Mouse (Mus musculus): ENCODE results near the gene Jak3. TPM values are rescaled to one million over a fixed set of nuclear protein-coding genes. Genes with fewer than 3 reads are reported as not detected.
"Not testable (repeated sequence)": the region's sequence is repeated elsewhere in the genome, so short reads cannot be mapped to it uniquely, and the experiment has no call there.

Jak3 gene
- polyA plus RNA-seq, 1 experiment = 20.3 TPM

DNA sequence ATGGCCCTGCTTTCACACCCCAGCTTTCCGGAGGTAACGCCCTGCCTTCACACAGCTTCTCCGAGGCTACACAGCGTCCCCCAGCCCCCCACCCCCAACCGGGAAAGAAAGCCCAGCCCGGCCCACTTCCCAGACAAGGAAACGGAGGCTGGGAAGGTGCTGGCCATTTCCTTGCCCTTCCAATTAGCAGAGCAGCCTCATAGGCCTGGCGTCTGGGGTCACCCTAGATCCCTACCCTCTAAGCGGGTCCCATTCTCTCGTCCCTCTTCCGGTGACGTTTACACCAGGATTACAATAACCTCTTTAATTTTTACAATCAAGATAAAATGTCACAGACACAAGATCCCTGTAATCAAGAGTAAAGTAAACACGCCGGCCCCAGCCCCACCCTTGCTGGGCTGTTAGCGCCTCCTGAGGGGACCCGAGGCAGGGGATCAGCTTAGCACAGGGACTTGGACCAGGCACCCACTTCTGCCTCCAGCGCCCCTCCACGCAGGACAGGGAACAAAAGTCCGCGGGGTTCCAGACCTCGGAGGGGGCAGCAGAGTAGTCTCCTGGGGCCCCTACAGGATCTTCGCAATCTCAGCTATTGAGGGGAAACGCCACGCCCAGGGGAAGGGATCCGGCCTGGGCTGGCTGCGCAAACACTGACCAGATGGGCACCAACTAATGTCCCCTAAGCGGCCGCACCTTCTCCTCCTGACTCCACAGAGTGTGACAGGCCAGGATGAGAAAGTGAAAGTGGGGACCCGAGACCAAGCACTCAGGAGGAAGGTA, 24.6 kb downstream of the Jak3 start:
- Histone ChIP-seq H3K27me3 (ENCODE audit: control insufficient read depth, insufficient read depth, low read length) (no peaks in the 10 kb centered on the region), H3K4me3 (ENCODE audit: low read depth, low read length) (peak overlapping the region; percentile 97), H3K36me3 (ENCODE audit: control insufficient read depth, insufficient read depth, low read length) (peaks cover 3% of the 10 kb centered on the region; the same call in 1 of the 2 replicates), H3K27ac (ENCODE audit: insufficient read depth, low read depth, low read length) (peak overlapping the region; percentile 96), H3K4me1 (ENCODE audit: control insufficient read depth, insufficient read depth, insufficient read length, low read length) (peaks cover 17% of the 10 kb centered on the region; the same call in 1 of the 2 replicates)
- no peak; the same call in 1 of the 2 replicates for TF ChIP-seq POLR2A (IDR thresholded peaks at IDR 0.05; ENCODE audit: low read depth, low read length)
- peak; percentile 13; the same call in 1 of the 2 replicates for TF ChIP-seq CTCF (IDR thresholded peaks at IDR 0.05; ENCODE audit: extremely low read depth, insufficient read length, insufficient replicate concordance, low read depth, low read length)
- WGBS = 6% methylated on average over 29 of the region's 29 CpGs

GRCm38 (mm10) chr8:71701414-71702086, 25.5 kb downstream of the Jak3 start, which contains the start of gene B3gnt3:
Gene B3gnt3 (minus strand): TSS chr8:71701789.
- H3K4me1 ChIP-seq (ENCODE audit: control insufficient read depth, insufficient read depth, insufficient read length, low read length) = peaks cover 17% of the 10 kb centered on the region; the same call in 1 of the 2 replicates
- WGBS = 4% methylated on average over 33 of the region's 34 CpGs
- H3K27ac ChIP-seq (ENCODE audit: insufficient read depth, low read depth, low read length) = peak within 1 kb of the TSS; percentile 96
- peak within 1 kb of the TSS; percentile 97 for H3K4me3 ChIP-seq (ENCODE audit: low read depth, low read length)
- no peaks in the 10 kb centered on the region for H3K27me3 ChIP-seq (ENCODE audit: control insufficient read depth, insufficient read depth, low read length)
- TF ChIP-seq POLR2A (IDR thresholded peaks at IDR 0.05; ENCODE audit: low read depth, low read length) (peak; percentile 76; the same call in 1 of the 2 replicates), CTCF (IDR thresholded peaks at IDR 0.05; ENCODE audit: extremely low read depth, insufficient read length, insufficient replicate concordance, low read depth, low read length) (no peak)
- H3K36me3 ChIP-seq (ENCODE audit: control insufficient read depth, insufficient read depth, low read length) = peaks cover 3% of the 10 kb centered on the region; the same call in 1 of the 2 replicates

GRCm38 (mm10) chr8:71702087-71702432, 26.0 kb downstream of the Jak3 start:
- peak overlapping the region; percentile 86 for H3K27ac ChIP-seq (ENCODE audit: insufficient read depth, low read depth, low read length)
- no peak; the same call in 1 of the 2 replicates for TF ChIP-seq POLR2A (IDR thresholded peaks at IDR 0.05; ENCODE audit: low read depth, low read length)
- TF ChIP-seq CTCF (IDR thresholded peaks at IDR 0.05; ENCODE audit: extremely low read depth, insufficient read length, insufficient replicate concordance, low read depth, low read length) = peak; percentile 72; the same call in 1 of the 2 replicates
- WGBS = 15% methylated on average over 4 of the region's 4 CpGs
- H3K27me3 ChIP-seq (ENCODE audit: control insufficient read depth, insufficient read depth, low read length) = no peaks in the 10 kb centered on the region
- H3K4me1 ChIP-seq (ENCODE audit: control insufficient read depth, insufficient read depth, insufficient read length, low read length) = peaks cover 17% of the 10 kb centered on the region; the same call in 1 of the 2 replicates
- peak overlapping the region; percentile 38 for H3K4me3 ChIP-seq (ENCODE audit: low read depth, low read length)
- H3K36me3 ChIP-seq (ENCODE audit: control insufficient read depth, insufficient read depth, low read length) = peaks cover 3% of the 10 kb centered on the region; the same call in 1 of the 2 replicates

GRCm38 (mm10) chr8:71702923-71703322, 26.8 kb downstream of the Jak3 start:
- TF ChIP-seq CTCF (IDR thresholded peaks at IDR 0.05; ENCODE audit: extremely low read depth, insufficient read length, insufficient replicate concordance, low read depth, low read length) (no peak), POLR2A (IDR thresholded peaks at IDR 0.05; ENCODE audit: low read depth, low read length) (no peak)
- Histone ChIP-seq H3K27me3 (ENCODE audit: control insufficient read depth, insufficient read depth, low read length) (no peaks in the 10 kb centered on the region), H3K27ac (ENCODE audit: insufficient read depth, low read depth, low read length) (peak overlapping the region; percentile 86), H3K4me1 (ENCODE audit: control insufficient read depth, insufficient read depth, insufficient read length, low read length) (peaks cover 17% of the 10 kb centered on the region; the same call in 1 of the 2 replicates), H3K36me3 (ENCODE audit: control insufficient read depth, insufficient read depth, low read length) (peaks cover 3% of the 10 kb centered on the region; the same call in 1 of the 2 replicates), H3K4me3 (ENCODE audit: low read depth, low read length) (no peak overlapping the region)
- WGBS = 30% methylated on average over 3 of the region's 3 CpGs

DNA sequence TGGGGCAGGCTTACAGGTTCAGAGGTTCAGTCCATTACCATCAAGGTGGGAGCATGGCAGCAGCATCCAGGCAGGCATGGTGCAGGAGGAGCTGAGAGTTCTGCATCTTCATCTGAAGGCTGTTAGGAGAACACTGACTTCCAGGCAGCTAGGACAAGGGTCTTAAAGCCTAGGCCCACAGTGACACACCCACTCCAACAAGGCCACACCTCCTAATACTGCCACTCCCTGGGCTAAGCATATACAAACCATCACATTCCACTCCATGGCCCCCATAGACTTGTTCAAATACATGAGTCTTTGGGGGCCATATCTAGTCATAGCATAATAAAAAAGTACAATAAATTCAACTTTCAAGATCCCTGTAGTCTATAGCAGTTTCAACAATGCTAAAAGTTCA, 27.3 kb downstream of the Jak3 start:
- H3K4me3 ChIP-seq (ENCODE audit: low read depth, low read length); H3K27me3 ChIP-seq (ENCODE audit: control insufficient read depth, insufficient read depth, low read length); H3K36me3 ChIP-seq (ENCODE audit: control insufficient read depth, insufficient read depth, low read length): not testable (repeated sequence)
- Histone ChIP-seq H3K27ac (ENCODE audit: insufficient read depth, low read depth, low read length) (peak overlapping the region; percentile 86), H3K4me1 (ENCODE audit: control insufficient read depth, insufficient read depth, insufficient read length, low read length) (peaks cover 16% of the 10 kb centered on the region; the same call in 1 of the 2 replicates)

GRCm38 (mm10) chr8:71707874-71708273, 31.8 kb downstream of the Jak3 start:
- peaks cover 6% of the 10 kb centered on the region for H3K4me1 ChIP-seq (ENCODE audit: control insufficient read depth, insufficient read depth, insufficient read length, low read length)
- WGBS = 51% methylated on average over 8 of the region's 8 CpGs
- H3K27ac ChIP-seq (ENCODE audit: insufficient read depth, low read depth, low read length) = no peak overlapping the region
- TF ChIP-seq CTCF (IDR thresholded peaks at IDR 0.05; ENCODE audit: extremely low read depth, insufficient read length, insufficient replicate concordance, low read depth, low read length) (peak; percentile 71; the same call in 1 of the 2 replicates), POLR2A (IDR thresholded peaks at IDR 0.05; ENCODE audit: low read depth, low read length) (no peak)
- H3K4me3 ChIP-seq (ENCODE audit: low read depth, low read length) = no peak overlapping the region
- H3K27me3 ChIP-seq (ENCODE audit: control insufficient read depth, insufficient read depth, low read length) = no peaks in the 10 kb centered on the region
- H3K36me3 ChIP-seq (ENCODE audit: control insufficient read depth, insufficient read depth, low read length) = no peaks in the 10 kb centered on the region

All from small intestine, adult 2 months (tissue).